Mouse (Mus musculus) cortical plate, adult 2 months (tissue): ENCODE data around the gene Ninj1.

Experiments
- CTCF ChIP-seq: fragments of 200-500 bp; IDR thresholded peaks from 2 replicates; pipeline ENCODE4 v1.5.1; 2011; ENCODE audit warnings: mild to moderate bottlenecking, control low read depth, low read length; ENCODE audit not compliant: insufficient read depth; ENCODE audit errors: extremely low read depth
- POLR2A ChIP-seq: fragments of 200-500 bp; IDR thresholded peaks from 2 replicates; pipeline ENCODE4 v1.6.1; 2011; ENCODE audit warnings: mild to moderate bottlenecking, low read length, control low read depth; ENCODE audit not compliant: insufficient read depth; ENCODE audit errors: extremely low read depth

GRCm38 (mm10) chr13:49193650-49194049, 6.4 kb downstream of the Ninj1 start:
- TF ChIP-seq CTCF (no peak), POLR2A (no peak)
